Mouse (Mus musculus): Measurements from ENCODE around the gene Lpar6.

The Lpar6 gene

GRCm38 (mm10) chr14:73255426-73255970 is 17.8 kb downstream of the Lpar6 start:
- DNase-seq (ENCODE audit: low read depth, low spot score): no peak

- no peak for DNase-seq (ENCODE audit: low read depth, low spot score)
These were observed 19.7 kb downstream of the Lpar6 start for GRCm38 (mm10) chr14:73257348-73257747.

- no peak for DNase-seq (ENCODE audit: low read depth, low spot score)
These were observed 20.5 kb downstream of the Lpar6 start for GRCm38 (mm10) chr14:73258181-73258580.

- no peak for DNase-seq (ENCODE audit: low read depth, low spot score)
These were observed 24.5 kb downstream of the Lpar6 start for GRCm38 (mm10) chr14:73262210-73262609.

- DNase-seq (ENCODE audit: low read depth, low spot score): no peak
These were observed 28.5 kb downstream of the Lpar6 start for GRCm38 (mm10) chr14:73266166-73266565.

- no peak for DNase-seq (ENCODE audit: low read depth, low spot score)
These were observed 34.1 kb downstream of the Lpar6 start for GRCm38 (mm10) chr14:73271807-73272206.

- no peak for DNase-seq (ENCODE audit: low read depth, low spot score)
These were observed 41.4 kb downstream of the Lpar6 start for GRCm38 (mm10) chr14:73279096-73279495.

GRCm38 (mm10) chr14:73280996-73281395 is 43.3 kb downstream of the Lpar6 start:
- no peak for DNase-seq (ENCODE audit: low read depth, low spot score)

- no peak for DNase-seq (ENCODE audit: low read depth, low spot score)
These were observed 52.2 kb downstream of the Lpar6 start for GRCm38 (mm10) chr14:73289915-73290314.

GRCm38 (mm10) chr14:73292434-73292833 is 54.7 kb downstream of the Lpar6 start:
- no peak for DNase-seq (ENCODE audit: low read depth, low spot score)

Data from mesoderm, embryonic 11.5 days (tissue).